Mouse (Mus musculus): Measurements from ENCODE around the gene Rfc5.

Rfc5 gene

GRCm38 (mm10) chr5:117374372-117375049 is 14.3 kb downstream of the Rfc5 start:
- no peak for DNase-seq

- DNase-seq: no peak
Measured at GRCm38 (mm10) chr5:117373418-117373817, 15.4 kb downstream of the Rfc5 start.

DNA sequence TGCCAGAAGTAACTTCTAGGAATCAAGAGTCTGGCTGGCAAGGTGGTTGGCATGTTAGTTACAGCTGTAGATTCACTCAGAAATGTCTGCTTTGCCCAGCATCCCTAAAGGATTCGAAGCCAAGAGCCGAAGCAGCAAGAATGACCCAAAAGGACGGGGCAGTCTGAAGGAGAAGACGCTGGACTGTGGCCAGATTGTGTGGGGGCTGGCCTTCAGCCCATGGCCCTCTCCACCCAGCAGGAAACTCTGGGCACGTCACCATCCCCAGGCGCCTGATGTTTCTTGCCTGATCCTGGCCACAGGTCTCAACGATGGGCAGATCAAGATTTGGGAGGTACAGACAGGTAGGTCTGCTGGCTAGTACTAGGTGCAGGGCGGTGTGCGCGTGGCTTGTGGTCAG is 18.3 kb downstream of the Rfc5 start:
- no peak for DNase-seq

GRCm38 (mm10) chr5:117367206-117367605 is 21.6 kb downstream of the Rfc5 start:
- DNase-seq: no peak

DNA sequence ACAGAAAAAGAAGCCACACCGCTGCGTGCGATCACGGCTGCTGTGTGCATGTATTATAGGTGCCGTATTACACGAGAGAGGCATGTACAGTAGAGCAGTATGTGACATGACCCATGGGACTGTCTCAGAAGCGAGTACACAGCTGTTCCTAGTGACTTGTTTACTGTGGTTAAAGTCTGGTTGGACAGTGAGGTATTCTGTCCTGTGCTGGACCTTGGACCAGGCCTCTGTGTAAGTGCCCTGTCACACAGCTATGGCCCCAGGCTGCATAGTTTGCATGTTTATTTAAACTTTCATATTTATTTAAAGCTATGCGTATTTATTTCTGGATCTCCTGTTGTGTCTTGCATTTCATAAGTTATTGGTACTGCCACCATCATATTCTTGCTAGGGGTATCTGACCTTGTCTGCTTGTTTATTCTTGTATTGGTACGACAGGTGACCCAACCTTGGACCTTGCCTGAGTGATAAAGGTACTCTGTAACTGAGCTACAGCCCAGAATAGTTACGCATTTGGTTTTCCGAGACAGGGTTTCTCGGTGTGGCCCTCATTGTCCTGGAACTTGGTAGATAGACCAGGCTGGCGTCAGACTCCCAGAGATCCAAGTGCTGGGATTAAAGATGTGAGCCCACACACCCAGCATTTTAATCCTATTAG is 22.8 kb downstream of the Rfc5 start:
- no peak for DNase-seq

GRCm38 (mm10) chr5:117364821-117365220 is 24.0 kb downstream of the Rfc5 start:
- no peak for DNase-seq

GRCm38 (mm10) chr5:117363066-117363782 is 25.6 kb downstream of the Rfc5 start:
- DNase-seq: no peak

- no peak for DNase-seq
Measured at GRCm38 (mm10) chr5:117361590-117361989, 27.3 kb downstream of the Rfc5 start.

DNA sequence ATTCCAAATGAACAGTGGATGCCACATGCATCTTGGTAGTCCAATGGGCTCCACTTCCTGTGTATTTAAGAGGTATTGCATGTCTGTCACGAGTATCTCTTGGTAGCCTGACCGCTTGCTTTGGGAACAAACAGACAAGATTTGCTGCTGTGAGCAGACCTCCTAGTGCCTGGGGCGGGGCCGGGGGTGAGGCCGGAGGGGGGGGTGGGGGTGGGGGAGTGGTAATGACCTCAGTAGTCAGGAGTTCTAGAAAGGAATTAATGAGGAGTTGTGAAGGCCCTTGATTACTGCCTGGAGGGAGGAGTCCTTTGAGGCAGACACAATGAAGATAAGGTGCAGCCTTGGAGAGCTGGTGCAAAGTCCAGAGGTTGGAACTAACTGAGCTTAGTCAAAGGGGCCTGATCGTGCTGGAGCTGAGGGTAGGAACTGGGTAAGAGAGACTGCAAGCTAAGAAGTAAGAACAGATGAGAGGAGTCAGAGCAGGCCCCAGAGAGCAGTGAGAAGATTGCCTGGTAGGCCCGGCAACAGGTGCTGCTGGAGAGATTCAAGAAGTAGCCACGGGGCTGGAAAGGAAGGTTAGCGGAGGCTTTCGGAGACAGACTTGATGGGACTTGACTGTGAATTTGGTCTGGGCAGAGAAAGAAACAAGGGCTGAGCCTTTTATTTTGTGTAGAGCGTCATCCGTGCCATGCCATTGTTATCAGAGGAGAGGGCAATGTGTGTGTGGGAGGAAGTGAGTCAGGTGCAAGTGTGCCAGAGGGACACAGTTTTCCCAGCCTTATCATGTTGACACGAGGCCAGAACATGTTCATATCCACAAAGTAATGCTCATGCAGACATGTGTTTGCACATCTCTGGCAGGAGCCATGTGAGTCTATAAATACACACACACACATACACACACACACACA is 28.0 kb downstream of the Rfc5 start:
- no peak for DNase-seq

DNA sequence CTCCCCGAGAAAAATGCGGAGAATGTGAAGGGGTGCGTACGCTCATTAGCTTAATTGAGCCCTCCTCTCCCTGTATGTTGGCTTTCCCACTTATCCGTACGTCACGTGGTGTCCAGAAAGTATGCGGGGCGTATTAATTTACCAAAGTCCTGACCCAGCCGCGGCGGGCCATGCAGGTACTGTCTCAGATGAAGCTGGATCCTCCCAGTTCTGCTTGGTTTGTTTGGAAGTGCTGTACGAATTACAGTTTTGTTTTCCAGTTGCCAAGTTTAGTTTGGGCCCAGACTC is 28.7 kb downstream of the Rfc5 start:
- DNase-seq: no peak

DNA sequence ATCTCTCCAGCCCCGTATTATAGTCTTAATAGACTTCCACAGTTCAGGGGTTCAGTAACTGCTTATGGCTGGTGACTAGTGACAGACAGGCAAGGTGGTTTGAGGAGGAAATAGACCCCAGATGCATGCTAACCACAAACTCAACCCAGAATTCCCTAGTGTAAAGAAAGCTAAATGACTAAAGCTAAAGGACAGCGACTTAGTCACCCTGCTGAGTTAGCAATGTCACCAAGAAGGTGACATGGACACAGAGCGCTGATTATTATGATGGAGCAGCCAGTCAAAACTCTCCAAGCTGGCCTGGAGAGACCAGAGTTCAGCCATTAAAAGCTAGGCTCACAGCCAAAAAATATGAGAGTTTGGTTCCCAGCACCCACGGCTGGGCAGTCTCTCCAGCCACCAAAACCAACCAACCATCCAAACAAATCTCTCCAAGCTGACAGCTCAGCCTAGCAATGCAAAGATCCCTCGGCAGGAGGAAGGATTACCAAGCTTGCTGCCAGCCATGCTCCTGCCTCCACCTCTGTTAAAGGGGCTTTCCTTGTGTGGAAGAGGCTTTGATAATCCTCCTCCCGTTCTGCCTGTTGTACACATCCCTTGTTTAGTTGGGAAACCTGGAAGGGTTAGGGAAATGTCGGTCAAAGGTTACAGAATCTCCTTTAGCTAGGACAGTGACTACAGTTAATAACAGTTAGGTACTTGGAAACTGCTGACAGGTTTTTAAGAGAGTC is 29.2 kb downstream of the Rfc5 start:
- no peak for DNase-seq

DNA sequence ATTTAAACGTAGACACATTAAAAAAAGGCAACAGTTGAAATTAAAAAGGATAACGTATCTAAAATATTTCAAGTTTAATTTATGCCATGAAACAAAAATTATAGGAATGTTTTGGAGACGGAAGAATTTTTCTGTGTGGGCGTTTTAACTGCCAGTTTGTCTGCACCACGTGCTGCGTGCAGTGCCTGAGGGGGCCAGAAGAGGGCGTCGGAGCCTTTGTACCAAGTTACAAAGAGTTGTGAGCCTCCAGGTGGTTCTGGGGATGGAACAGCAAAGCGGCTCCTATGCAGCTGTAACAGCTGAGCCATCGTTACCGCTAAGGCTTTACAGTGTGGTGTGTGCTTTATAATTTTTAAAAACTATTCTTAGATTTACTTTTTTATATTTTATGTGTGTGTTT is 30.1 kb downstream of the Rfc5 start:
- DNase-seq: peak; percentile 30 to 50

GRCm38 (mm10) chr5:117358248-117358630 is 30.6 kb downstream of the Rfc5 start:
- DNase-seq: no peak

- DNase-seq: no peak
Measured at GRCm38 (mm10) chr5:117357478-117358247, 31.2 kb downstream of the Rfc5 start.

- DNase-seq: peak; percentile 78 to 88
Measured at GRCm38 (mm10) chr5:117357129-117357477, 31.7 kb downstream of the Rfc5 start, which contains the start of gene Wsb2. Wsb2 (plus strand) TSS chr5:117357304.

DNA sequence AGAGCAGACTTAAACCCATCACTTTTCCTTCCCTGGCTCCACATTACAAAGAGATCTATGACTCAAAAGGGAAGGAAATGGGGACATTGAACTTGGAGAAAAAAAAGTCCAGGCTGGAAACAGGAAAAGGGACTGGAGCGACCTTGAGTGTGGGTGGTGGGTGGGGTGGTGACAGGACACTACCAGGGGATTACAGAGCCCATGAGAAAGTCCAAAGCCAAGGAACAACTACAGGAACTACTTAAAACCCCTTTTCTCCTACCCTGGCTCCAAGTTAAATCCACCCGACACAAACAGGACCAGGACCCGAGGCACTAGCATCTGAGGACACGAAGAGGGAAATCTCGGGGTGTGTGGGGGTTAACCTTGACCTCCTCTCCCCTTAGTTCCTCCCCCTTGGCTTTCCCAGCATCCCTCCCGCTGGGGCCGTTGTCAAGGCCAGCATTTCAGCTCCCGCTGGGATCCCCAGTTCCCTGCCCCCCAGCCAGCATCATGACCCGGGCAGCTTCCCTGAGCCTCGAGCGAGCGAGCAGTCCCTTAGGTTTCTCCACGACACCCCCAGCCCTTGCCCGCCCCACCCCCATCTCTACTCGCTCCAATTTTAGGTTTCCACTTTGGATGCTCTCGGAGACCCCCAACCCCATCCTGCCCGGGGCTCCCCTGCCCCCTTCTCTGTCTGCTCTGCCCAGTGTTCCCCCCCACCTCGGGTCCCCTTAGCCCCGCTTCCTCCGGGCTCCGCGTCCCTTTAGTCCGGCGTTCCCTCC is 32.3 kb downstream of the Rfc5 start:
- peak; percentile 36 to 41 for DNase-seq

DNA sequence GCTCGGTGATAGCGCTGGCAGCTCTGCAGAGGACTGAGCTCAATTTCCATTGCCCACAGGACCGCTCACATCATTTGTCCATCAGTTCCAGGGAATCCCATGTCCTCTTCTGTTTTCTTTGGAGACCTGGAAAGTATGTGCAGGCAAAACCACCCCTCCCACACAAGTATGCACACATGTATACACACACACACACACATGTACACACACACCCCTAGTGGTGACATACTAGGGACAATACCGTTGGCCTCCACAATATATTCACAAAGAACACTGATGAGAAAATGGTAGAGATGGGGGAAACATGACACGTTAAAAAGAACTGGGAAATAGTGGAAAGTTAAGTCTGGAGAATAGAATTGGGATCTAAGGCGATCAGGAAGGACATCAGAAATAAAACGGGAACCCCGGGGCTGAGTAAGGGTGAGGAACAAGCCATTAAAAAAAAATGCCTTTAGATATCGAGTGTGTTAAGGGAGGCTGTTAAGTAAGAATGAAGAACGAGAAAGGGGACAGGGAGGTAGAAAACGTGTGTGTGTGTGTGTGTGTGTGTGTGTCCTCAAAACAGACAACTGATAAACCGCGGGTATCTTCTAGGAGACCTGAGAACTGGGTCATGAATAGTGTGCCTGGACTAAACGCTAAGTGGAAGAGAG is 33.1 kb downstream of the Rfc5 start:
- DNase-seq: no peak

DNA sequence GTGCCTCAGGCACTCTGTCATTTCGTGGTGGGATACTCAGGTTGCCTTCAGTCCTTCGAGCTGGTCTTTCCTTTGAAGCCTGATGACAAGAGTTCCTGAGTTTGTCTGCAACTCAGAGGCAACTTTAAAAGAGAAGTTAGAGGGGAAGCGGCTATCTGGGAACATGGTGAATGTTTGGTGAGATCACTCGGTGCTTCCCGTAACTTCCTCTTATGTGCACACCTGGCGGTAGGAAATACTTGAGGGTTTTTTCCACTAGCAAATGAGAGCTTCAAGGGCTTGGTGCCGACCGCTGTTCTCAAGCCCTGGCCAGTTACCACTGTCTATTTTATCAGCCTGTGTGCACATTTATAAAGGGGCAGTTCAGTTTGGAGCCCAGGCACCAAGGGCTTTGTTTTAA is 34.7 kb downstream of the Rfc5 start:
- no peak for DNase-seq

GRCm38 (mm10) chr5:117348279-117348678 is 40.6 kb downstream of the Rfc5 start:
- DNase-seq: no peak

GRCm38 (mm10) chr5:117347838-117348237 is 41.0 kb downstream of the Rfc5 start:
- no peak for DNase-seq

All from spleen, adult 18-20 months (tissue).